Mouse (Mus musculus) adrenal gland, adult 8-10 months (tissue): ENCODE results near the gene Thra. TPM values are rescaled to one million over a fixed set of nuclear protein-coding genes. Genes with fewer than 3 reads are reported as not detected.

ENCODE experiments used
- DNase-seq: peaks from one replicate; pipeline ENCODE4 v3.0.0; 2022
- total RNA-seq, 4 experiments: library from RNA; stranded (reverse); gene quantifications; 2 replicates each; pipeline ENCODE4 v1.2.4; 2022

Gene Thra
- total RNA-seq, 4 experiments from 2014 or later, result 67.1 to 111 (median 82.9) TPM

DNA sequence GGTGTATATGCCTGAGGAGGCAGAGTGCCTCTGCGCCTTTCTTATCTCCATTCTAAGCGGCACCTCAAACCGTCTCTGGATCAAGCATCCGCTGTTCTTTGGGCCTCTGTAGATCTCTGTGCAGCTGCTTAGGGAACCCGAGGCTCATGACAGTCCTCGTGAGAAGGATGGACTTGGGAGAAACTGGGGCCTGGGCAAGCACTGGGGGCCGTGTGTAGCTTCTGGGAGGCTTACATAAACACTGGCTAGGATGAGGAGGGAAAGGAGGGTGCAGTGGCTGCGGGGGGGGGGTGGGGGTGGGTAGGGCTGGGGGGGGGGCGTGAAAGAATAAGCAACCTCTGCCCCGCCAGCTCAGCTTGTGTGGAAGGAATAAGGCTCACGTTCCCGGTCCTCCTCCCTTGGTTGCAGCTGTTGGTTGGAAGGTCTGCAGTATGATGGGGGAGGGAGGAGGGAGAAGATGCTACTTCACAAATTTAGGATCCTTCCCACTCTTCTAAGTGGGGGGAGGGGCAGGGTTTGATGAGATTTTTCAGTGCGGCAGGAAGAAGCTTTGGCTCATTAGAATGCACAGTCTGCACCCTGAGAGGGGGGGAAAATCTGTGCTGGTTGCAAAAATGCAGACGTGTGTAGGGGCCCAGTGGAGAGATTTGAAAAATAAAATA lies 41.5 kb downstream of the Thra start:
- no peak for DNase-seq

GRCm38 (mm10) chr11:98782651-98783235 lies 42.3 kb downstream of the Thra start:
- no peak for DNase-seq

- peak; percentile 99 for DNase-seq
Measured at GRCm38 (mm10) chr11:98783236-98783696, 42.8 kb downstream of the Thra start.

- DNase-seq, result no peak
Measured at GRCm38 (mm10) chr11:98784139-98784538, 43.7 kb downstream of the Thra start.

- no peak for DNase-seq
Measured at GRCm38 (mm10) chr11:98785214-98785613, 44.8 kb downstream of the Thra start.

GRCm38 (mm10) chr11:98785772-98786281 lies 45.4 kb downstream of the Thra start:
- peak; percentile 82 for DNase-seq

DNA sequence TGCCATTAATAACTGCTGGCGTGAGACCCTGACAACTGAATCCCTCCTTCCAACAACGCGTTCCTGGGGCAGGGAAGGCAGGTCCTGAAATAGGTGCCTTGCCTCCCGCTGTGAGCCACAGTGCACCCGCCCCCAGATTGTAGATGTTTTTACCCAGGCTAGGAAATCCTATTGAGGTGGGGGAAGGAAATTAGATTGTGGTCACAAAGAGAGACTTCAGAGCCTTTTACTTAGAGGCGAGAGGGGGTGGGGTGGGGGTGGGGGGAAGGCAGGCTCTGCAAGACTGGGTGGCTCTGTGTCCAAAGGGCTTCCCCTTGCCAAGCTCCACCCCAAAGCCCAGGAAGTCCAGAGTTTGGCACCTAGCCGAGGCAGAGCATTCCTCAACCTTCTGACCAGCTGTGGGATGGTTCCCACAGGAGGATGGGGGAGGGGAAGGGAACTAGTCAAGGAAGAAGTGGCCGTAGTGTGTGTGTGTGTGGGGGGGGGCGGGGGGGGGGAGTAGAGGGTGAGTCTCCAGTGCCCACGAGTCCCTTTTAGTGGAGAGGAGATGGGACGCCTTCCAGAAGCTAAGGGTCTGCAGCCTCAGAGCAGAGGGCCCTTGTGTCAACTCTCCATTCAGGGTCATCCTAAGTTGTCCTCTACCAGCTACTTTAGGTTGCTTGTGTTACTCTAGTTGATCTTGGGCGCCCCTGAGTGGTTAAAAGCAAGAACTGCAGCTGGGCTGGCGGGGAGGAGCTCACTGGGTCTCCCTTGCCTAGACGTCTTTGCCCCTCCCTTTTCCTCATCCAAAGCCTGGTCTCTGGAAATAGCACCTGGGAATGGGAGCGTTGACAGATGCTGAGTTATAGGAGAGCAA lies 46.1 kb downstream of the Thra start:
- DNase-seq, result peak; percentile 96

GRCm38 (mm10) chr11:98787229-98787628 lies 46.8 kb downstream of the Thra start:
- DNase-seq, result no peak

DNA sequence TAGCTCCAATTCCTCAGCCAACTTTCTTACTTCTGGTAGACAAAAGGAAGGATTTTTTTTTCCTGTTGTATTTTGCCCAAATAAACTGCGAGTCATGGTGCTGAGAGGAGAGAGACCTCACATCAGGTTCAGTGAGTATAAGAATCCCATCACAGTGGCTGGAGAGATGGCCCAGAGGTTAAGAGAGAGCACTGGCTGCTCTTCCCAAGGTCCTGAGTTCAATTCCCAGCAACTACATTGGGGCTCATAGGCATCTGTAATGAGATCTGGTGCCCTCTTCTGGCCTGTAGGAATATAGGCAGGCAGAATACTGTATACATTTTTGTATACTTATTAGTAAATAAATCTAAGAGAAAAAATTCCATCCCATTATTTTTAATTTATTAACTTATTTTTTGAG lies 47.3 kb downstream of the Thra start:
- no peak for DNase-seq

GRCm38 (mm10) chr11:98788139-98788538 lies 47.7 kb downstream of the Thra start:
- no peak for DNase-seq

GRCm38 (mm10) chr11:98788550-98789218 lies 48.2 kb downstream of the Thra start:
- DNase-seq, result peak; percentile 93

DNA sequence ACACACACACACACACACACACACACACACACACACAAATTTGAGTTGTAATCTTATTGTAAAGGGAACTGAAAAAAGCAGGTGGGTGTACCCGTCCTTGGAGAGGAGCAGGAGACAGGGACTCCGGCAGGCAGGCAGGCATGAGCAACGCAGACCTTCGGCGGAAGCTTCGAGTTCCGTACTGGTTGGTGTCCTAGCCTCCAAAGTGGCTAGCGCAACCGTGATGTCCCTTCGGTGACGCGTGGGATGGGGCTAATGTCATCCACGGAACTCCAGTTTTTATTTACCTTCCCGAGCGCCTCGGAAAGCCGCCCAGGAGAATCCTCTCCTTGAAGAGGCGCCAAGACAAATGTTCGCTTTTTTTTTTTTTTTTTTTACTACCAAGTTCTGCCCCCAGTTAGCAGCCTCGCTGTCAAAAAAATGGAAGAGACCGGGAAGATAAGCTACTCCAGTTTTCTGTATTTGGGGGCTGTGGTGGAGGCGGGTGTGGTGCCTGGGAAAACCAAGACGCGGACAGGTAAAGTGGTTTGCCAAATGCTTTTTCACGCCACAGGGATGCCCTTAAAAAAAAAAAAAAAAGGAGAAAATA lies 48.9 kb downstream of the Thra start:
- peak; percentile 46 for DNase-seq

DNA sequence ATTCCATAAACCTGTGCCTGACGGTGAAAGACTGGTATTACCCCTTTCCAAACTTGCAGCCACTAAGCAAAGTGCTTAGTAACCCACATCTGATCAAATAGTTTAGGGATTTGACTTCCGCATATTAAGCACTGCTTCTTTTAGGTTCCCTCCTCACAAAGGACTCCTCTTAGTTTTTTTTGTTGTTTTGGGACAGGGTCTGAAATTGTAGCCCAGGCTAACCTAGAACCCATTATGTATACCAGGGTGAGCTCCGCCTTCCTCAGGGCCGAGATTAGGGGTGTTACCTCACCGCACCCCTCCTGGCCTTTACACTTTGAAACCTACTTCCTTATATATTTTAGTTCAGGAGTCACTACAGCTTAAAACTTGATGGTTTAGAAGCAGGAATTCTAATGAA lies 49.4 kb downstream of the Thra start:
- DNase-seq, result no peak

- no peak for DNase-seq
Measured at GRCm38 (mm10) chr11:98790631-98791205, 50.3 kb downstream of the Thra start.

GRCm38 (mm10) chr11:98791448-98791847 lies 51.0 kb downstream of the Thra start:
- no peak for DNase-seq

- DNase-seq, result no peak
Measured at GRCm38 (mm10) chr11:98792081-98792480, 51.6 kb downstream of the Thra start.

GRCm38 (mm10) chr11:98794469-98795014 lies 54.1 kb downstream of the Thra start:
- peak; percentile 76 for DNase-seq

- peak; percentile 86 for DNase-seq
Measured at GRCm38 (mm10) chr11:98795015-98795713, 54.7 kb downstream of the Thra start, which contains the start of gene Msl1. TSS of gene Msl1 (plus strand) at chr11:98795516.

DNA sequence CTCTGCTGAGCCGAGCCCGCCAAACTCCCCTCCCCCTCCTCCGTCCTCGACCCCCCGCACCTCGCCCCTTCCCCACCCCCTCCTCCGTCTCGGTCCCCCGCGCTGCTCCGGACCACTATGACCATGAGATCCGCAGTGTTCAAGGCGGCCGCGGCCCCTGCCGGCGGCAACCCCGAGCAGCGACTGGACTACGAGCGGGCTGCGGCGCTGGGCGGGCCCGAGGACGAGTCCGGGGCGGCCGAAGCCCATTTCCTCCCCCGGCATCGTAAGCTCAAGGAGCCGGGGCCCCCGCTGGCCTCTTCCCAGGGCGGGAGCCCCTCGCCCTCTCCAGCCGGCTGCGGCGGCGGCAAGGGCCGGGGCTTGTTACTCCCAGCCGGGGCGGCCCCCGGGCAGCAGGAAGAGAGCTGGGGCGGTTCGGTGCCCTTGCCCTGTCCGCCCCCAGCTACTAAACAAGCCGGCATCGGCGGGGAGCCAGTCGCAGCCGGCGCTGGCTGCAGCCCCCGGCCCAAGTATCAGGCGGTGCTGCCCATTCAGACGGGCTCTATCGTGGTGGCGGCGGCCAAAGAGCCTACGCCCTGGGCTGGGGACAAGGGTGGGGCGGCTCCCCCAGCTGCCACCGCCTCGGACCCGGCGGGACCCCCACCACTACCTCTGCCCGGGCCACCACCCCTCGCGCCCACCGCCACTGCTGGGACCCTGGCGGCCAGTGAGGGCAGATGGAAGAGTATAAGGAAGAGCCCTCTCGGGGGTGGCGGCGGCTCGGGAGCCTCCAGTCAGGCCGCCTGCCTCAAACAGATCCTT lies 55.5 kb downstream of the Thra start:
- peak; percentile 35 for DNase-seq
